Mouse (Mus musculus) G1E (cell line): ENCODE results near the gene Micu2.

Experiments used
- CTCF ChIP-seq: IDR thresholded peaks from 2 replicates; pipeline ENCODE4 v1.5.1; 2012; ENCODE audit warnings: low read depth, low read length, inconsistent platforms, mixed read lengths
- GATA1 ChIP-seq: IDR thresholded peaks from 2 replicates; pipeline ENCODE4 v1.6.1; 2012; ENCODE audit warnings: borderline replicate concordance, low read length, inconsistent platforms, mixed read lengths

DNA sequence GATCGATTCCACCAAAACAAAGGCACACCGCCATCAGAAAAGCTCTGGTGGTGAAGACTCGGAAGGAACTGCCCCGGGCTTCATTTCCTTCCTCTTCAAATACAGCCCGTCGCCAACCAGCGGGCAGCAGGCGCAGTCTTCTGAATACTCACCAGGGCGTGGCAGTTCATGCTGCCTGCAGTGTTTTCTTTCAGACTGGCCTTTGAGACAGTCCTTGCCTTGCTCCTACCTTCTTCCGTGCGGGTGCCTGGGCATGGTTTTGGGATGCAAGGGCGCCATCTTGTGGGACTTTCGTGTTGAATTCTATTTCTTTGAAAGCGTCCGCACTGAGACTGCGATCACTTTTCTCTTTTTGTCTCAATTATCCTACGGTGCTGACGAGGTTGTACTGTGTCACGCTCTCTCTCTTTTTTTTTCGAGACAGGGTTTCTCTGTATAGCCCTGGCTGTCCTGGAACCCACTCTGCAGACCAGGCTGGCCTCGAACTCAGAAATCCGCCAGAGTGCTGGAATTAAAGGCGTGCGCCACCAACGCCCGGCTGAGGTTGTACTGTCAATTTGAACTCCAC is 88.5 kb downstream of the Micu2 start:
- TF ChIP-seq CTCF = no peak
- TF ChIP-seq GATA1 = no peak
